ENCODE assay signal across 7 mouse cellular contexts in the genomic region with DNA sequence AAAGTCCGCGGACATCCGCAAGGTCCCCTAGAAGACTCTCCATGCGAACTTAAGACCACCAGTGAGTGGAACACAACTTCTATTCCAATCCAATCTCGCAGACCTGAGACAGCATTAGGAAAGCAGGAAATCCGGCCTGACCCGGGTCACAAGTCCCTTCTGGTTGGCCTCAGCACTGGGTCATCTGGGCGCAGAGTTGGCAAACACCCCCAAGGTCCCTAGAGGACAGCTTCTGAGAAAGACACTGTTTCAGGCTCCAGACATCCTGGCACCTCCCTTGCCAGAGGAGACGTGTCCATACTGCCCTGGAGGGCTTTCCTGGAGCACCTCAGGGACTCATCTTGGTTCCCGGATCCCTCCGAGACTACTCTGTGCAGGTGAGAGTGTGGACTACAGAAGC.
"Had no signal": no experiment of that assay in that cellular context is flagged by ENCODE, and none has a peak within 500 bp of the region (broad histone marks: within the 10 kb centered on the region; RNA-seq: fewer than 3 reads in every experiment).

No protein-coding gene starts in this region.

- DNase-seq: liver, postnatal 0 days; lung, adult 2 months; lung, postnatal 14 days; lung, postnatal 36 days; right cerebral cortex, postnatal 14 days; thymus, adult 2 months; thymus, postnatal 14 days had no signal
